Mouse (Mus musculus) liver, embryonic 16.5 days (tissue): Measurements from ENCODE around the gene Ppp4r3a. TPM values are rescaled to one million over a fixed set of nuclear protein-coding genes. Genes with fewer than 3 reads are reported as not detected.

Source experiments
- ATAC-seq: fragments of 200-750 bp; cut with Nextera tagmentation; 2 replicates; pipeline ENCODE4 v1.8.0; 2017; ENCODE audit warnings: low read depth, mild to moderate bottlenecking, moderate number of reproducible peaks, moderate library complexity
- H3K27ac ChIP-seq: fragments of 300-500 bp; sonication (generic); 2 replicates; pipeline ENCODE4 v1.5.1; 2014; ENCODE audit warnings: mild to moderate bottlenecking, low read length
- H3K27me3 ChIP-seq: fragments of 300-500 bp; sonication (generic); 2 replicates; pipeline ENCODE4 v1.6.1; 2014; ENCODE audit warnings: low read depth, low read length, mixed read lengths; ENCODE audit not compliant: control insufficient read depth, insufficient read depth
- H3K36me3 ChIP-seq: fragments of 300-500 bp; sonication (generic); 2 replicates; pipeline ENCODE4 v1.6.1; 2014; ENCODE audit warnings: mild to moderate bottlenecking; ENCODE audit not compliant: control insufficient read depth, insufficient read depth
- H3K4me1 ChIP-seq: fragments of 300-500 bp; sonication (generic); 2 replicates; pipeline ENCODE4 v1.6.1; 2014; ENCODE audit warnings: low read depth, low read length, mixed read lengths; ENCODE audit not compliant: control insufficient read depth
- H3K4me2 ChIP-seq: fragments of 300-500 bp; sonication (generic); 2 replicates; pipeline ENCODE4 v1.6.1; 2014; ENCODE audit warnings: low read depth, low read length, mixed read lengths
- H3K4me3 ChIP-seq: fragments of 300-500 bp; sonication (generic); 2 replicates; pipeline ENCODE4 v1.5.1; 2014; ENCODE audit warnings: low read depth, mild to moderate bottlenecking, low read length
- H3K9ac ChIP-seq: fragments of 300-500 bp; sonication (generic); 2 replicates; pipeline ENCODE4 v1.6.1; 2014; ENCODE audit warnings: low read depth, low read length
- H3K9me3 ChIP-seq: fragments of 300-500 bp; sonication (generic); replicated peaks from 2 replicates; pipeline ENCODE4 v1.6.1; 2016; ENCODE audit warnings: low read length; ENCODE audit not compliant: control insufficient read depth
- WGBS: fragments of 180-500 bp; shearing (Covaris S2); extraction: QIAGEN DNeasy Blood & Tissue Kit; methylation state at CpG from one replicate; pipeline ENCODE4 v1.1.7; 2014; ENCODE audit not compliant: insufficient replicate concordance; 5-methylcytosine and 5-hydroxymethylcytosine counted together
- polyA plus RNA-seq: library from polyadenylated mRNA; unstranded; fragments of >200 nt; fragmentation: Nextera tagmentation; extraction: Ambion mirVana; gene quantifications from 2 replicates; pipeline ENCODE4 v1.2.1, GENCODE M21; 2015

The Ppp4r3a gene
- polyA plus RNA-seq, 1 experiment from 2014 or later, result 15.0 TPM

DNA sequence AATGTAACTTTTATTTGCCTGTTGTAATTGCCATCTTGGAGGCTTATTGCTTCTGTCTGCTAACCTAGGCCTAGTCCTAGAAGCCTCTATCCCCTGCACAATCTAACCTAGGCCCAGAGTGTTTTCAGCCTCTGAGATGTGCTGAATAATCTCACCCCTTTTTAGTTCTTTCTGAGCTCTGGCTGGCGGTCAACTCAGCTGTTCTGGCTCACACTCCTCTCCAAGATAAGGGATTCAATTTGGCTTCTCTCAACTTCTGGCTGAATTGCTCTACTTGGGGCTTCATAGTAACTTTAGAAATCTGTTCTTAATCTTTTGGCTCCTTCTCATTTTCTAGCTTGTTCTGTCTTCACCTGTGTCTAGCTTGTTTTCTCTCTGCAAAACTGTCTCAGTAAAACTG is 3.9 kb upstream of the Ppp4r3a start:
- WGBS, result 67% methylated on average over 1 of the region's 1 CpGs
- no peak for ATAC-seq
- H3K9ac ChIP-seq, result no peak overlapping the region
- no peaks in the 10 kb centered on the region for H3K36me3 ChIP-seq
- no peak overlapping the region for H3K4me2 ChIP-seq
- no peaks in the 10 kb centered on the region for H3K27me3 ChIP-seq
- peaks cover 7% of the 10 kb centered on the region for H3K4me1 ChIP-seq
- H3K9me3 ChIP-seq, result no peaks in the 10 kb centered on the region
- H3K4me3 ChIP-seq, result no peak overlapping the region
- H3K27ac ChIP-seq, result no peak overlapping the region

DNA sequence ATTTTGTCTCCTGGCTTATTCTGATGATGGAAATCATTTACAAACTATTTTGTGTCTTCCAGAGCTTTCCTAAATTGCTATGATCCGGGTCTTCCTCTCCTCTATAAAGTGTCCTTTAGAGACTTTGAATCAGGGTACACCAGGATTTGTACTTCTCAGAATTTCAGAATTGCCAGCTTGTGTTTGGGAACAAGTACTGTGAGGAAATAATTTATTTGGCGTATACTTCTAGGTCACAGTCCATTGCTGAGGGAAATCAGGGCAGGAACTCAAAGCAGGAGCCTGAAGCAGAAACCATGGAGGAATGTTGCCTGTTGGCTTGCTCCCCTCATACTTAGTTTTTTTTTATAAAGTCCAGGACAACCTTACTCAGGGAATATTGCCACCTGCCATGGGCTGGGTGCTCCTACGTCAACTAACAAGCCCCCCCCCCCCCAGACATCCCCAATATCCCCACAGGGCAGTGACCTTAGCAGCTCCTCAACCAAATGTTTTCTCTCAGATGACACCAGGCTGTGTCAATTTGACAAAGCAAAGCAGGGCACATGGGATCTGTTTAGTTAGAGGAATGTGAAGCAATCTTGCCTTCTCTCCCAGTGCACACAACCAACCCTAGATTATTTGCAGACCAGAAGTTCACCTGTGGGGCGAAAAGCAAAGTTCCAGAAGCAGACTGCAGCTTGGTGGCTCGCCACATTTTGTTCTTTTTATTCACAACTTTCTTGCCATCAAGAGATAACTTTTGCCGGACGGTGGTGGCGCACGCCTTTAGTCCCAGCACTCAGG is 1.6 kb upstream of the Ppp4r3a start:
- peak; percentile 37 for ATAC-seq
- peak overlapping the region; percentile 92 for H3K27ac ChIP-seq
- peak overlapping the region; percentile 93 for H3K4me2 ChIP-seq
- peaks cover 15% of the 10 kb centered on the region for H3K4me1 ChIP-seq
- H3K9ac ChIP-seq, result no peak overlapping the region
- H3K36me3 ChIP-seq, result no peaks in the 10 kb centered on the region; the same call in 1 of the 2 replicates
- H3K9me3 ChIP-seq, result no peaks in the 10 kb centered on the region
- no peaks in the 10 kb centered on the region for H3K27me3 ChIP-seq
- no peak overlapping the region for H3K4me3 ChIP-seq
- WGBS, result 70% methylated on average over 9 of the region's 9 CpGs

DNA sequence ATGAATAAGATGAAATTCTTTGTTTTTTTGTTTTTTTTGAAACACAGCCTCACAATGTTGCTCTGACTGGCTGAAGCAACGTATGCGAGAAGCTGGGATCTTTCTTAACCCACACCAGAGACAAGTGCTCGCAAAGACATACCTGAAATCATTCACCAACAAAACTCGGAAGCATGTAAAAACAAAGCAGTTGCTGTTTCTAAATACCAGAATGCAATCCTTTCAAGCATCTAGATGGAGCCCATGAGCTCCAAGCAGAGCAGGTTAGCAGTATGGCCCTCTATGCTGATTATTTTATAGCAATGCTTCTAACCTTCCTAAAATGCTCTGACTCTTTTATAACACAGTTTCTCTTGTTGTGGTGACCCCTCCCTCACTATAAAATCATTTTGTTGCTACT is 735 bp upstream of the Ppp4r3a start:
- peaks cover 15% of the 10 kb centered on the region for H3K4me1 ChIP-seq
- peak overlapping the region; percentile 98 for H3K4me3 ChIP-seq
- no peak for ATAC-seq
- H3K4me2 ChIP-seq, result peak overlapping the region; percentile 93
- H3K36me3 ChIP-seq, result no peaks in the 10 kb centered on the region; the same call in 1 of the 2 replicates
- 12% methylated on average over 4 of the region's 4 CpGs for WGBS
- peak overlapping the region; percentile 99 for H3K9ac ChIP-seq
- H3K27me3 ChIP-seq, result no peaks in the 10 kb centered on the region
- no peaks in the 10 kb centered on the region for H3K9me3 ChIP-seq
- peak overlapping the region; percentile 92 for H3K27ac ChIP-seq

DNA sequence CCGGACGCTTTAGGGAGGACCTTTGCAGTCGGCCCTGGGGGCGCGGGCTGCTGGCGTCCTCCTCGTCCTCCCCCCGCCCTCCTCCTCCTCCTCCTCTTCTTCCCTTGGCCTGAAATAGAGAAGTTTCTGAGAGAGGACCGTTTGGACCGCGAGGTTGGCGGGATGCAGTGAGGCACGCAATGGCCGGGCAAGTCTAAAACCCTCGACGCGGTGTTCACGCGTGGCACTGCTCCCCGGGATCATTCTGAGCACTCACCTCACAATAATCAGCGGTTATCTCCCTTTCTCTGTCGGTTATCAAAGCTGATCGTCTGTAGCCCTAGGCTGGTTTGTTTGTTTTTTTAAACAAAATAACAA is 315 bp upstream of the Ppp4r3a start:
- H3K36me3 ChIP-seq, result no peaks in the 10 kb centered on the region; the same call in 1 of the 2 replicates
- ATAC-seq, result peak; percentile 30
- H3K4me2 ChIP-seq, result peak overlapping the region; percentile 93
- no peaks in the 10 kb centered on the region for H3K9me3 ChIP-seq
- H3K4me3 ChIP-seq, result peak overlapping the region; percentile 98
- peak overlapping the region; percentile 92 for H3K27ac ChIP-seq
- H3K4me1 ChIP-seq, result peaks cover 15% of the 10 kb centered on the region
- peak overlapping the region; percentile 99 for H3K9ac ChIP-seq
- no peaks in the 10 kb centered on the region for H3K27me3 ChIP-seq
- 0% methylated on average over 23 of the region's 23 CpGs for WGBS

- WGBS, result 0% methylated on average over 68 of the region's 69 CpGs
- H3K4me2 ChIP-seq, result peak overlapping the region; percentile 81
- no peaks in the 10 kb centered on the region for H3K9me3 ChIP-seq
- peak; percentile 2; the same call in 1 of the 2 replicates for ATAC-seq
- H3K4me3 ChIP-seq, result peak overlapping the region; percentile 98
- H3K27me3 ChIP-seq, result no peaks in the 10 kb centered on the region
- H3K9ac ChIP-seq, result peak overlapping the region; percentile 99
- H3K27ac ChIP-seq, result peak overlapping the region; percentile 92
- peaks cover 2% of the 10 kb centered on the region for H3K36me3 ChIP-seq
- peaks cover 23% of the 10 kb centered on the region for H3K4me1 ChIP-seq
Measured at GRCm38 (mm10) chr12:101082296-101083075, 1.0 kb downstream of the Ppp4r3a start.

- no peak overlapping the region for H3K9ac ChIP-seq
- H3K4me2 ChIP-seq, result no peak overlapping the region
- H3K4me3 ChIP-seq, result no peak overlapping the region
- peaks cover 28% of the 10 kb centered on the region for H3K4me1 ChIP-seq
- H3K36me3 ChIP-seq, result peaks cover 8% of the 10 kb centered on the region
- peak; percentile 74 for ATAC-seq
- no peaks in the 10 kb centered on the region for H3K9me3 ChIP-seq
- no peak overlapping the region for H3K27ac ChIP-seq
- H3K27me3 ChIP-seq, result no peaks in the 10 kb centered on the region
Measured at GRCm38 (mm10) chr12:101077955-101078354, 5.5 kb downstream of the Ppp4r3a start.

- peaks cover 20% of the 10 kb centered on the region for H3K4me1 ChIP-seq
- no peaks in the 10 kb centered on the region for H3K27me3 ChIP-seq
- H3K4me3 ChIP-seq, result no peak overlapping the region
- peaks cover 8% of the 10 kb centered on the region; the same call in 1 of the 2 replicates for H3K36me3 ChIP-seq
- no peak overlapping the region for H3K9ac ChIP-seq
- 73% methylated on average over 3 of the region's 3 CpGs for WGBS
- no peaks in the 10 kb centered on the region for H3K9me3 ChIP-seq
- H3K4me2 ChIP-seq, result no peak overlapping the region
- no peak overlapping the region for H3K27ac ChIP-seq
- no peak for ATAC-seq
Measured at GRCm38 (mm10) chr12:101075433-101075832, 8.1 kb downstream of the Ppp4r3a start.

GRCm38 (mm10) chr12:101074821-101075429 is 8.6 kb downstream of the Ppp4r3a start:
- WGBS, result 80% methylated on average over 4 of the region's 4 CpGs
- Histone ChIP-seq H3K4me2 (no peak overlapping the region), H3K27ac (no peak overlapping the region)

More at GRCm38 (mm10) chr12:101074821-101075429, 8.6 kb downstream of the Ppp4r3a start:
- peaks cover 8% of the 10 kb centered on the region; the same call in 1 of the 2 replicates for H3K36me3 ChIP-seq
- H3K4me3 ChIP-seq, result no peak overlapping the region
- ATAC-seq, result no peak
- no peak overlapping the region for H3K9ac ChIP-seq
- no peaks in the 10 kb centered on the region for H3K9me3 ChIP-seq
- no peaks in the 10 kb centered on the region for H3K27me3 ChIP-seq
- peaks cover 20% of the 10 kb centered on the region for H3K4me1 ChIP-seq
